Mouse (Mus musculus): ENCODE data around the gene Tspan1. TPM values are rescaled to one million over a fixed set of nuclear protein-coding genes. Genes with fewer than 3 reads are reported as not detected.

Gene Tspan1
- polyA plus RNA-seq, 1 experiment from 2014 or later = 2.1 TPM

DNA sequence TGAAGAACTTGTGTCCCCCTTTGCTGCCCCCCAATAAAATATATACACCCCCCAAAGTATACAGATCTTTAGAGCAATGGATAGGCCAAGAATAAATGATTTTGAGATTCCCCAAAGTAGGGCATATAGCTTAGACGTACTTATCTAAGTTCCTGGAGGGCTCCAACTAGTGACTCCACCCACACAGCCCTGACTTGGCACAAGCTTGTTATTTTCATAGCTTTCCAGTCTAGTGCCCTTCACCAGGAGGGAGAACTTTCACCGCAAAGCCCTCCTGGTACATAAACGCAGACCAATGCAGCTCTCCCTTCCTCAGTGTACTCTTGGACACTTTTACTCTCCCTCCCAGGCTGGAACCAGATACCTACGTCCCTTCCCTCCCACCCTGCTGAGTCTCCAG is 5.3 kb downstream of the Tspan1 start:
- peaks cover 32% of the 10 kb centered on the region for H3K4me1 ChIP-seq
- 59% methylated on average over 4 of the region's 4 CpGs for WGBS
- no peaks in the 10 kb centered on the region for H3K27me3 ChIP-seq
- no peak for ATAC-seq (replicated peaks; ENCODE audit: low FRiP score)
- H3K27ac ChIP-seq = peak overlapping the region; percentile 10; the same call in 1 of the 2 replicates
- H3K4me3 ChIP-seq (replicated peaks) = no peak overlapping the region
- H3K36me3 ChIP-seq = peaks cover 37% of the 10 kb centered on the region
- H3K9me3 ChIP-seq (replicated peaks) = no peaks in the 10 kb centered on the region
- no peak overlapping the region for H3K4me2 ChIP-seq
- H3K9ac ChIP-seq = no peak overlapping the region

DNA sequence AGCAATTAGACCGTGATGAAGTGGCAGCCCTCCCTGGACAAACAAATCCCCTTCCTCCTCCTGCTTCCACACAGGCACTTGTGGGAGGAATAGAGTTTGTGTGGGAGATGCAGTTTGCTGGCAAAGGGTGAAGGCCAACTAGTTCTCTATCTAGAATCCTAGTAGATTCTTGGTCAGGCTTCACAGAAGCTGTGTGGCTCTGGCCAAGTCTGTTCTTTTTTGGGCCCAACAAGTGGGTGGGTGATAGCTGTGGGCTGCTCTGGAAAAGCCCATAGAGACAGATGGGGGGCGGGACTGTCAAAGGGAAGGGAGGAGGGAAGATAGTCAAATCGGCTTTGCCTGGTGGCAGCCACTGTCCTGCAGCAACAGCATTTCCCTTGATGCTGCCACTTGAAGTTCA is 6.6 kb downstream of the Tspan1 start:
- Histone ChIP-seq H3K27me3 (no peaks in the 10 kb centered on the region), H3K9me3 (replicated peaks) (no peaks in the 10 kb centered on the region), H3K4me3 (replicated peaks) (no peak overlapping the region), H3K4me1 (peaks cover 26% of the 10 kb centered on the region), H3K27ac (no peak overlapping the region), H3K36me3 (peaks cover 50% of the 10 kb centered on the region), H3K9ac (no peak overlapping the region), H3K4me2 (no peak overlapping the region)
- ATAC-seq (replicated peaks; ENCODE audit: low FRiP score) = peak; percentile 31; the same call in 1 of the 2 replicates
- WGBS = 57% methylated on average over 3 of the region's 3 CpGs

DNA sequence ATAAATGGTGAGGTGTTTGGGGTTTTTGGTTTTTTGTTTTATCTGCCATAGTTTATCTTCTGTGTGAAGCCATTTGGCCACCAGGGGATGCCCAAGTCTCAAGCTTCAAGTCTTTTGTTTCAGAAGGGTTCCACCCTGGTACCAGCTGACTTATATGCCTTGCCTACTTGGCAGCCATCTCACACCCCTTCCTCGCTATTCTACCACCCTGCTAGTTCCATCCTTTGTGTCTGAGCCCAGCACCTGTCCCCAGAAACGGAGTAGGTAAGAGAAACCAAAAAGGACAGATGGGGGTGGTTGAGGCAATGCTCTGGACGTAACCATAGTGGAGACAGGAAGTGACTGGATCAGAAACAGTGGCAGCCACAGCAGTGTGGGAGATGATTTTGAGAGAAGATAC is 7.5 kb downstream of the Tspan1 start:
- 76% methylated on average over 3 of the region's 3 CpGs for WGBS
- 0 out of 2 replicates have a peak overlapping the region, but pooled peaks have one; percentile 3 for H3K27ac ChIP-seq
- H3K36me3 ChIP-seq = peaks cover 59% of the 10 kb centered on the region
- H3K4me2 ChIP-seq = no peak overlapping the region
- peaks cover 19% of the 10 kb centered on the region; the same call in 1 of the 2 replicates for H3K4me1 ChIP-seq
- H3K9me3 ChIP-seq (replicated peaks) = no peaks in the 10 kb centered on the region
- no peak overlapping the region for H3K4me3 ChIP-seq (replicated peaks)
- no peaks in the 10 kb centered on the region for H3K27me3 ChIP-seq
- ATAC-seq (replicated peaks; ENCODE audit: low FRiP score) = no peak
- H3K9ac ChIP-seq = no peak overlapping the region

DNA sequence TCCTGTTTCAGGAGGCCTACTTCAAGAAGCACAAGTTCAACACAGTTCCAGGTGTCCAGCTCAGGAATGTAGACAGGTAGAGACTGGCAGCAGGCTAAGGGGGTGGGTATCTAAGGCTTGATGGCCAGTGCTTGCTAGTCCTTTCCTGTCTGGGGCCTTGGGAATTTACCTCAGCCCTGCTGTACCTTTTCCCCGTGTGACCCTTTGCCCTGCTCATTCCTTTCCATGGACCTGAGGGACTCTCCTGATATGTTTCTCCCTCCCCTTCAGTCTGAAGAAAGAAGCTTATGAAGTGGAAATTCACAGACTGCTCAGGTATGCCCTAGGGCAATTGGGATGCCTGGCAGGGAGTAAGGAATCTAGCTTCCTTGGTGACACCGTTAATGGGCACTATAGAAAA is 9.5 kb downstream of the Tspan1 start:
- WGBS = 88% methylated on average over 2 of the region's 2 CpGs
- H3K4me2 ChIP-seq = no peak overlapping the region
- peaks cover 79% of the 10 kb centered on the region for H3K36me3 ChIP-seq
- H3K4me3 ChIP-seq (replicated peaks) = no peak overlapping the region
- no peak overlapping the region for H3K27ac ChIP-seq
- peaks cover 16% of the 10 kb centered on the region; the same call in 1 of the 2 replicates for H3K4me1 ChIP-seq
- no peak overlapping the region for H3K9ac ChIP-seq
- no peak for ATAC-seq (replicated peaks; ENCODE audit: low FRiP score)
- H3K27me3 ChIP-seq = no peaks in the 10 kb centered on the region
- no peaks in the 10 kb centered on the region for H3K9me3 ChIP-seq (replicated peaks)

- 96% methylated on average over 15 of the region's 15 CpGs for WGBS
- Histone ChIP-seq H3K4me1 (peaks cover 17% of the 10 kb centered on the region), H3K27ac (no peak overlapping the region), H3K4me3 (replicated peaks) (no peak overlapping the region), H3K9ac (no peak overlapping the region), H3K27me3 (no peaks in the 10 kb centered on the region), H3K36me3 (peaks cover 62% of the 10 kb centered on the region), H3K4me2 (no peak overlapping the region), H3K9me3 (replicated peaks) (no peaks in the 10 kb centered on the region)
- no peak for ATAC-seq (replicated peaks; ENCODE audit: low FRiP score)
Observed at GRCm38 (mm10) chr4:116152702-116153101, 14.7 kb downstream of the Tspan1 start.

DNA sequence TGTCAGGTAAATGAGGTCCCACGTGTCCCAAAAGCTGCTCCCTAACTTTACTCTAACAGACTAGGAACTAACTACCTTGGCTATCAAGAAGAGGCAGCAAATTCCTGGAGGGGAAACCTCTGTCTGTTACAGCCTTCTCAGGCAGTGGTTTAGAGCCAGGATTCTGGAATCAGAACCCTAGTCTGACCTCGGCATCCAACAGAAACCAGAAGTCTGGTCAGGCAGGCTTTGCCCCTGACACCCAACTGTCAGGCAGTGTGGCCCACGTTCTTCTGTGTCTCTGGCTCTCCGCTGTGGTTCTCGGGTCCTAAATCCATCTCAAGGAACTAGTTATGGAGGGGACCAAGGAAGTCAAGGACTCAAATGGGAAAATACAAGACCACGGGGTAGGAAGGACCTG is 16.2 kb downstream of the Tspan1 start, which contains the start of gene Lurap1:
TSS of gene Lurap1 (minus strand) at position 101 of the 400 bp plus-strand sequence.
- no peak for ATAC-seq (replicated peaks; ENCODE audit: low FRiP score)
- Histone ChIP-seq H3K4me3 (replicated peaks) (peak within 1 kb of the TSS; percentile 79), H3K27me3 (no peaks in the 10 kb centered on the region), H3K9ac (peak within 1 kb of the TSS; percentile 91), H3K9me3 (replicated peaks) (no peaks in the 10 kb centered on the region), H3K4me1 (peaks cover 17% of the 10 kb centered on the region), H3K27ac (peak within 1 kb of the TSS; percentile 93), H3K4me2 (peak within 1 kb of the TSS; percentile 72), H3K36me3 (peaks cover 47% of the 10 kb centered on the region)
- WGBS = 68% methylated on average over 6 of the region's 6 CpGs

DNA sequence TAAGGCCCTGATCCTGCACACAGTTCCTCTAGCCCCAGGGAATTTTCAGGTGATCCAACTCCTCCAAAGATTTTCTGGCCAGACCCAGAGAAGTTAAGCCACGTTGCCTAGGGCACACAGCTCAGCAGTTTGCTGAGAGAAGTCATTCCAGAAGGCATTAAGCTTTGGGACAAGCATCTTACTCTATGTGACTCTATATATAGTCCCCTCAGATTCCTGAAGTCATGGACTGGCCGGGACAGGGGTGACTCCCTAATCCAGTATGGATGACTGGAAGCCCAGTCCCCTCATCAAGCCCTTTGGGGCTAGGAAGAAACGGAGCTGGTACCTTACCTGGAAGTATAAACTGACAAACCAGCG is 16.6 kb downstream of the Tspan1 start:
- H3K27ac ChIP-seq = peak overlapping the region; percentile 82
- ATAC-seq (replicated peaks; ENCODE audit: low FRiP score) = no peak; the same call in 1 of the 2 replicates
- no peaks in the 10 kb centered on the region for H3K9me3 ChIP-seq (replicated peaks)
- H3K36me3 ChIP-seq = peaks cover 43% of the 10 kb centered on the region
- H3K9ac ChIP-seq = peak overlapping the region; percentile 91
- peak overlapping the region; percentile 79 for H3K4me3 ChIP-seq (replicated peaks)
- H3K4me1 ChIP-seq = peaks cover 17% of the 10 kb centered on the region
- WGBS = 12% methylated on average over 4 of the region's 4 CpGs
- no peaks in the 10 kb centered on the region for H3K27me3 ChIP-seq
- peak overlapping the region; percentile 72 for H3K4me2 ChIP-seq

DNA sequence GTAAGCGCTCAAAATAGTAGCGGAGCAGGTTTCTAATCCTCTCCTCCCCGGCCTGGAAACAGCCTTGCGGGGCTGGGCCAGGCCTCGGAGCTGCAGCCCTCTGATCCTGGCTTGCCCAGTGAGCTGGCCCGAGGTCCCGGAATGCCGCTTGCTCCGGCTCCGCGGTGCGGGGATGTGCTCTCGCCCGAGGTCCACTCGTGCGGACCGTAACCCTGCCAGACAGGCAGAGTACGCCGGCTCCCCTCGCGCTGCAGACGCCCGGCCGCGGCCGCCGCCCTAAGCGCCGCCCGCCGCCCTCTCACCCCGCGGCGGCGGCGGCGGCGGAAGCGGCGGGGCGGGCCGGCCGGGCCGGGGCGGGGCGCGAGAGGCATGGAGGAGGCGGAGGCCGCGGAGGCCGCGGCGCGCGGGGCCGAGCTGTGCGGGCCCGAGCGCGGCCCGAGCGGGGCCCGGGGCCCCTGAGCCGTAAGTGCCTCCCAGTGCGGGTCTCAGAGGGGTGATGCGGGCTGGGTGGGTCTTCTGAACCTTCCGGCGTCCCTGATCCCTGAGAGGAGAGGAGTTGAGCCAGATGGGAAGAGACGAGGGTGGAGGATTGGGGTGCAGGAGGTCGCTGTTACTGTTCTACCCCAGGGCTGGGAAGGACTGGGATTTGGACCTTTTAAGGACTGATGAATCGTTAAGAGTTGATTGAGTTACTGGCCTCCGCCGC is 17.1 kb downstream of the Tspan1 start:
- peak overlapping the region; percentile 72 for H3K4me2 ChIP-seq
- peak overlapping the region; percentile 79 for H3K4me3 ChIP-seq (replicated peaks)
- H3K27ac ChIP-seq = peak overlapping the region; percentile 93
- WGBS = 1% methylated on average over 63 of the region's 73 CpGs
- H3K9me3 ChIP-seq (replicated peaks) = no peaks in the 10 kb centered on the region
- H3K4me1 ChIP-seq = peaks cover 17% of the 10 kb centered on the region
- H3K36me3 ChIP-seq = peaks cover 38% of the 10 kb centered on the region
- no peaks in the 10 kb centered on the region for H3K27me3 ChIP-seq
- peak; percentile 95 for ATAC-seq (replicated peaks; ENCODE audit: low FRiP score)
- H3K9ac ChIP-seq = peak overlapping the region; percentile 91

- ATAC-seq (replicated peaks; ENCODE audit: low FRiP score) = peak; percentile 10; the same call in 1 of the 2 replicates
- peaks cover 21% of the 10 kb centered on the region for H3K4me1 ChIP-seq
- H3K9ac ChIP-seq = peak overlapping the region; percentile 91
- 21% methylated on average over 6 of the region's 6 CpGs for WGBS
- no peaks in the 10 kb centered on the region for H3K9me3 ChIP-seq (replicated peaks)
- H3K4me2 ChIP-seq = peak overlapping the region; percentile 72
- peak overlapping the region; percentile 93 for H3K27ac ChIP-seq
- peak overlapping the region; percentile 79 for H3K4me3 ChIP-seq (replicated peaks)
- H3K27me3 ChIP-seq = 0 out of 2 replicates have a peak, but pooled peaks cover 3% of the 10 kb centered on the region
- H3K36me3 ChIP-seq = peaks cover 33% of the 10 kb centered on the region
Observed at GRCm38 (mm10) chr4:116149812-116150155, 17.6 kb downstream of the Tspan1 start.

DNA sequence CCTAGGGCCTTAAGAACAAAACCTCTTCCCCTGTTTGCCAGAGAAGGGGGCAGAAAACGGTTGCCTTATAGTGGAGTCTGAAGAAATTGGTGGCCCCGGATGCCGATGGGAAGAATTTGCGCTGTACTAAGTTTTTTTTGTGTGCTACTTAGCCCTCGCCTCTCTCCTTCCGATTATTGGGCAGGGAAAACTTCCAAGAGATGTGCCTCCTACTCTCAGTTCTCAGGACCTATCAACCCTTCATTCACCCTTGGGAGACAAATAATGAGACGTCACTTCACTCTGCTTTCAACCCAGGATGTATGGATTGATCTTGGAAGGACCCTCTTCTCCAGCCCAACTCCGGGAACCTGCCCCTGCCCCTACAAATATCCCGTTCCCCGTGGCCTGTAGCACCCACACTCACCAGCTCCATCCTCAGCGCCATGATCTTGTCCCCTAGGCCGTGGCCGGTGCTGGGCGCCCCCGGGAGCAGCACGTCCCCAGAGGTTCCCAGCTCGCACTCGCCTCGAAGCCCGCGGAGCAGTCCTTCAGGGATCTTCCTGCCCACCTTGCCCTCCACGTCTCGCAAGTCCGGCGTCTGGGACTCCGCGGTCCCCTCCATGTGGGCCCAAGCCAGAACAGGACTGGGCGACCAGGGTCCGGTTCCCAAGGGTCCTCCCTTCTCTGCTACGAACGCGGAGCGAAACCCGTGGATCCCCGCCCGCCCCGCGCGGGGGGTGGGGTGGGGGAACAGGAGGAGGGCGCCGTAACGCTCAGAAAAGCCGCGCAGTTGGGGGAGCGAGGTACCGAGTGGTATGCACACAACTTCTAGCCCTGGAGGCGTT is 23.3 kb downstream of the Tspan1 start:
- Histone ChIP-seq H3K36me3 (no peaks in the 10 kb centered on the region), H3K4me3 (replicated peaks) (peak overlapping the region; percentile 78), H3K27ac (no peak overlapping the region), H3K27me3 (0 out of 2 replicates have a peak, but pooled peaks cover 3% of the 10 kb centered on the region), H3K9ac (peak overlapping the region; percentile 76), H3K9me3 (replicated peaks) (no peaks in the 10 kb centered on the region), H3K4me1 (peaks cover 28% of the 10 kb centered on the region), H3K4me2 (peak overlapping the region; percentile 97)
- WGBS = under 1% methylated on average over 42 of the region's 47 CpGs
- ATAC-seq (replicated peaks; ENCODE audit: low FRiP score) = peak; percentile 75

DNA sequence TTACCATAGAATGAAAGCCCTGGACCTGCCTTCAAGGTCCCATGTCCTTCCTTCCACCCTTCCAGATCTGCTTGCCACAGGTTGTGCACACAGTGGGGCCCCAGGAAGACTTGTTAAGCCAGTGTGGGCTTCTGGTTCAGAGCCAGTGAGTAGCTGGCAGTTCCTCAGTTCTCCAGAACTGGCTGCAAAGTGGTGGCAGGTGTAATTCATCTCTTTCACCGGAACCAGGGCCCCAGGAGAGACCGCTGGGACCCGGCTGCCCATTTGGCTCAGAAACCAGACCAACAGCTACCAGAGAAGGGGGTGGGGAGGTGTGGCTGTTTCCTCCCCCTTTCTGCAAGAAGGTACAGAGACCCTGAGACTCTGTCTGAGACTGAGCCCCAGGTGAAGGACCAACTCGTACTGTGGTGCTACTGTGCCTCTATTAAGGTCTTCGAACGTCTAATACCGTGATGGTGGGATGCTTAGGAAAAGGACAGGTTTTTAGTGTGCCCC is 24.0 kb downstream of the Tspan1 start:
- no peaks in the 10 kb centered on the region for H3K36me3 ChIP-seq
- H3K27me3 ChIP-seq = 0 out of 2 replicates have a peak, but pooled peaks cover 3% of the 10 kb centered on the region
- 5% methylated on average over 7 of the region's 7 CpGs for WGBS
- H3K9me3 ChIP-seq (replicated peaks) = no peaks in the 10 kb centered on the region
- H3K4me3 ChIP-seq (replicated peaks) = peak overlapping the region; percentile 78
- H3K4me1 ChIP-seq = peaks cover 28% of the 10 kb centered on the region
- H3K4me2 ChIP-seq = peak overlapping the region; percentile 97
- ATAC-seq (replicated peaks; ENCODE audit: low FRiP score) = peak; percentile 24; the same call in 1 of the 2 replicates
- peak overlapping the region; percentile 76; the same call in 1 of the 2 replicates for H3K9ac ChIP-seq
- H3K27ac ChIP-seq = no peak overlapping the region

DNA sequence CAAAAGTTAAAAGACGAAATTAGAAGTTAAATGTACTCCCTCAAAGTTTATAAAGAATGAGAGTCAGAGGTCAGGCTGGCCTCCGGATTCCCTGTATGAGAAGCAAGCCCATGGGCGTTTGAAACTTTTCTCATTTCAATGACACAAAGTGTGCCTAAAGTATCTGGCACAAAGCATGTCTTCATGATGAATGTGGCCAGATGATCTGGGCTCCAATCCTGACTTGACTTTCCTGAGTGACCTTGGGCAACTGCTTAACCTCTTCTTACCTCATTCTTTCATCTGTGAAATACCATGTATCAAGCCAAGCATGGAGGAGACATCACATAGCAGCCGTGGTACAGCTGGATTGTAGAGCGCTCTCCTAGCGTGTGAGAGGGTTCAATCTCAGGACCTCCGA is 25.1 kb downstream of the Tspan1 start:
- Histone ChIP-seq H3K4me3 (replicated peaks) (no peak overlapping the region), H3K9me3 (replicated peaks) (no peaks in the 10 kb centered on the region), H3K36me3 (no peaks in the 10 kb centered on the region), H3K27ac (no peak overlapping the region), H3K4me1 (peaks cover 28% of the 10 kb centered on the region), H3K27me3 (0 out of 2 replicates have a peak, but pooled peaks cover 3% of the 10 kb centered on the region), H3K9ac (no peak overlapping the region), H3K4me2 (no peak overlapping the region)
- WGBS = 68% methylated on average over 7 of the region's 7 CpGs
- ATAC-seq (replicated peaks; ENCODE audit: low FRiP score) = no peak
